Mouse (Mus musculus) left cerebral cortex, postnatal 36 days (tissue): ENCODE data around the gene Hbq1b. TPM values are rescaled to one million over a fixed set of nuclear protein-coding genes. Genes with fewer than 3 reads are reported as not detected.
A peak's percentile ranks its signal among the peaks of the same experiment; 100 is the strongest.
"Not testable (repeated sequence)": the region's sequence is repeated elsewhere in the genome, so short reads cannot be mapped to it uniquely, and the experiment has no call there.

Source experiments
- DNase-seq, 2 experiments: peaks; one replicate each; pipeline ENCODE4 v3.0.0; 2021 to 2022; ENCODE audit warnings: low spot score in 2 of 2, mixed read lengths in 1 of 2
- intact Hi-C: fragments of 180-260 bp; cut with DNase I; formaldehyde crosslinking; loops from one replicate; pipeline ENCODE4 v1.15.1; 2025
- total RNA-seq, 2 experiments: library from RNA; stranded (reverse); gene quantifications; 2 replicates each; pipeline ENCODE4 v1.2.3; 2021

The Hbq1b gene
- total RNA-seq, 2 experiments from 2014 or later = not detected

DNA sequence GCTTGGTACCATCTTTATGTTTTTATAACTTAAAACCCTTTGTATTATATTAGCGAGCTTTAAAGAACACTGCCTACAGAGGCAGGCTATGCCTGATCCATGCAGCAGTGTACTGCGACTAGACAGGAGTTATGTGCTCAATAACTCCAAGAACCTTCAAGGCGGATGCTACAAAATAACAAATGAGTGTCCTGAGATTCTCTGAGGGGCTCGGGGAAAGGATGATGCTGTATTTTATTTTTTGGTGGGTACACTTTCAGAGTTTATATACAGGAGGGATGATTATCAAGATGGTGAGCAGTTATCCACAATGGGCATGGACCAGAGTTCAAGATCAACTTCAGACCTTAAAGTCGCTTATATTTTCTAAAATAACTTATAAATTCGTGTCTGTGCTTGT is 20.0 kb upstream of the Hbq1b start:
- intact Hi-C loops = no loop called here
- DNase-seq = no peak

DNA sequence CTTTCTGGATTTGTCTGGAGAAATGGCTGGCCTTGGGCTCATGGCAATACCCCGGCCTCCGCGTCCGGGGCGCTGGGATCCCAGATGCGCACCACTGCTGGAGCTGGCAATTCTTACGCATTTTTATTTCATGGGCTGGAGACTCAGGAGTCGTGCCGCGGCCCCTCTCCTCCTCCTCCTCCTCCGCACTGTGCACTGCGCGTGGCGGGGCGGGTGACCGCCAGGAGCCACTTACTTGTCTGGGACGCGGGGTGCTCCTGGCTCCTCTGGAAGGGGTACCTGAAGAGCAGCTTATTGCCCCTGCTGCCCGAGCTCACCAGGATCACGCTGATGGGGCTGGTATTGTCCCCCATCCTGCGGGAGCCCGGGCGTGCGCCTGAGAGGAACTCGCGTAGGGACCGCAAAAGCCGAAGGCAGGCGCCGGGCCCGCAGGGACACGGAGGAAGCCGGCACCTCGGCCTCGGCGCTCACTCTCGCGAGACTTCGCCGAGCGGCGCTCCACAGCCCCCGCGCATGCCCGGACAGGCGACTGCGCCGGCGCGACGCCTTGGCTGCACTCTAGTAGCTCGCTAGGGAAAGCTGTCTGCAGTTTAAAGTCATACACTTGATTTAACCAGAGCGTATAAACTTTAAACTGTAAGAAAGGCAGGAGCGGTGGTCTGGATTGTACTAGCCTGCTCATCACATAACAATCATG is 19.4 kb upstream of the Hbq1b start, which contains the start of gene Nprl3:
Gene Nprl3 (minus strand): TSS at position 520 of the 697 bp plus-strand sequence.
- intact Hi-C loops = no loop called here

DNA sequence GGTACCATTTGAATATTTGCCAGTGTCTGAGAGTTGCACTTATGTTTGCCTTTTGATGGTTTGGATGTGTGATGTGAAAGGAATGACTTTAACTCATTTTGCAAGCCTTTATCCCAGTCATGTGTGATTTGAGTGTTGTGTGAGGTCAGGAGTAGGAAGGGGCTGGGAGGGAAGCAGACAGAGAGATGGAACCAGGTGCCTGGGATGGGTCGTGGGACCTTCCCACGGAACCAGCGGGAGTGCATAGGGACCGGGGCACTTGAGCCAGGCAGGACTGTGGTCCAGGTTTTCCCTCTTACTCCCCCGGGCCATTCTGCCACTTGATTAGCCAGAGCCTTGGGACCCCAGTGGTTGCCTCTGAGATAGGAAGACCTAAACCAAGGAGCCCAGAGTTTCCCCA is 18.8 kb upstream of the Hbq1b start:
- no peak for DNase-seq
- intact Hi-C loops = no loop called here

More for the DNA sequence above, 19.4 kb upstream of the Hbq1b start, which contains the start of gene Nprl3:
- DNase-seq = peak; percentile 95 to 96

DNA sequence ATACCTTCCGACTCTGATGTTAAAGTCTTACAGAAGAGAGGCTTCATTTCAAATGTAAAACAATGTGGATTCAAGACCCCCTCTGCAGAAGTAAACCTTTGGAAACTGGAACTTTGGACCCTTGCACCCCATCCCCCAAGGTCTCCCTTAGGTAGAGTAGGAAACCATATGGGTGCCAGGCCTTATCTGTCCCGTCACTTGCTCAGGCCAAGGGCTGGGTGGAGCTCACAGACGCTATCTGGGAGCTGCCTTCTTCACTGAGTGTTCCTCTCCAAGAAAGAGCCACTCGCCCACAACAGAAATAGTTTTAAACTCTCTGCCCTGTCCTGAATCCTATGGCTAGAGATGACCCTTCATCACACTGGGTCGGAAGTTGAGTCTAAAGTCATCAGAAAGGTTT is 17.8 kb upstream of the Hbq1b start:
- intact Hi-C loops = no loop called here
- no peak for DNase-seq

DNA sequence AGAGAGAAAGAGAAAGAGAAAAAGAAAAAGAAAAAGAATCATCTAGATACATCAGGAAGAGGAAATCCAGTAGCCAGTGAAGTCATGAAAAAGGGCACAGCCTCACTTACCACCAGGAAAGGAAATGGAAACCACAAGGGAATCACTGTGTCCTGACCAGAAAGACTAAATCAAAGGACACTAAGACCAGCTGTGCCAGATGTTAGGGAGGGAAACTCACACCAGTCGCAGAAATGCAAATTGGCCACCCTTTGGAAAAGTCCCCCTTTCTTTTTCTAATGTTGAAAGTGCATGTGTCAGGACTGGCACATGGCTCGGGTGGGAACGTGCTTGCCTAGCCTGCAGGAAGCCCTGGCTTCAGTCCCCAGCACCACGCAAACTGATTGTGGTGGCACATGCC is 15.6 kb upstream of the Hbq1b start:
- no peak for DNase-seq
- intact Hi-C loops = no loop called here

DNA sequence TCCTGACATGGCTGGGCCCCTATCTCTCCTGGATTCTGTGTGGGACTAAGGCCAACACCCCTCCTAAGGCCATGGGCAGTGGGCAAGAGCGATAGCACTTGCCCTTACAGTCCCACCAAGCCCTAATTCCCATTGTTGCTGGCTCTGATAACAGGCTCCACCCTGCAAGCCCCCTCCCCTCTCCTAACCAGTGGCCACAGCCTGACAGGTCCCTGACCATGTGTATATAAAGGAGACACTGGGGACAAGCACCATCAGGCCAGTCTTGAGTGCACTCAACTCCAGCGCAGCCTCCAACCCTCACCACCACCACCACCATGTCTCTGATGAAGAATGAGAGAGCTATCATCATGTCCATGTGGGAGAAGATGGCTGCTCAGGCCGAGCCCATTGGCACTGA is 10.4 kb upstream of the Hbq1b start, which contains the start of gene Hba-x:
Gene Hba-x (plus strand): TSS at position 54 of the 400 bp plus-strand sequence.
- intact Hi-C loops = no loop called here
- no peak for DNase-seq

DNA sequence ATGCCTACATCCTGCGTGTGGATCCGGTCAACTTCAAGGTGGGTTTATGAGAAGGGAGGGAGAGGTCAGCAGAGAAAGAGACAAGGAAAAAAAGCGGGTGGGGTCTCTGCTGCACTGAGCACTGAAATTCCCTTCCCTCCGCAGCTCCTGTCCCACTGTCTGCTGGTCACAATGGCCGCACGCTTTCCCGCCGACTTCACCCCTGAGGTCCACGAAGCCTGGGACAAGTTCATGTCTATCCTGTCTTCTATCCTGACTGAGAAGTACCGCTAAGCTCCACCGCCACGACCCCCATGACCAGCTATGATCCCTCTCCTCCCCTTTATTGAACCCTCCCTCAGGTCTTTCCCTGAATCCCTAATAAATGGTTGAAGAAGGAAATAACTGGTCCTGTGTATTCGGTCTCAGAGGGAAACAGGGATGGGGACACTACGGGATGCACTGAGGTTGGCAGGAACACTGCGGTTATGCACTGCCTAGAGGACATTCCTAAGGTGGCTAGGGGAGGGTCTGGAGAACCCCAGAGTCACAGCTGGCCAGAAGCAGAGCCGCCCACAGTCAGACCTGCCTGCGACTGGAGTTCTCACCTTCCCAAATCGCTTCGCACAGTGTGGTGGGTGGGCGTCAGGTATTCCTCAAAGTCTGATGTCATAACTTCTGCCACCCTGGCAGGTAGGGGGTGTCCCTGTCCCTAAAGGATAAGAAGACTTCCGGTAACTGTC is 8.9 kb upstream of the Hbq1b start:
- no peak for DNase-seq
- intact Hi-C loops = no loop called here

DNA sequence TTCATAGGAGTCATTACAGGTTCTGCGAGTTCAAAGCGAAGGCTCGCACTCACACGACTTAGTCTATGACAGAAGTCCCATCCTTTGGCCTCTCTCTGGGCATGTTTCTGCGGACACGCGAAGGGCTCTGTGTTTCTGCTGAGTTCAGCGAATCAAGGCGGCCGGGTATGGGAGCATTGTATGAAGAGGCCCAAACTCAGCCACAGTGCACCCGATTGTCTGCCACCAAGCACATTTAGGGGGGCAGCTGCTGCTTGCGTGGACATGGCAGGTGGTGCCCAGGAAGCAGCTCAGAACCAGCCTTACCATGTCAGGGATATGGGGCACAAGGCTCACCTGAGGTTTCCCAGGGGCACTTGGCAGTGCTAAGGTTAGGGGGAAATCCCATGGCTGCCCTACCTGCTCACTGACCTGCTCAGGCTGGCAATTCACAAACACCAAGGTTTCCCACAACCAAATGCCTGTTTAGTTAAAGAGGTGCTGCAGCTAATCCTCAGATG is 8.3 kb upstream of the Hbq1b start:
- no peak for DNase-seq
- intact Hi-C loops = no loop called here

DNA sequence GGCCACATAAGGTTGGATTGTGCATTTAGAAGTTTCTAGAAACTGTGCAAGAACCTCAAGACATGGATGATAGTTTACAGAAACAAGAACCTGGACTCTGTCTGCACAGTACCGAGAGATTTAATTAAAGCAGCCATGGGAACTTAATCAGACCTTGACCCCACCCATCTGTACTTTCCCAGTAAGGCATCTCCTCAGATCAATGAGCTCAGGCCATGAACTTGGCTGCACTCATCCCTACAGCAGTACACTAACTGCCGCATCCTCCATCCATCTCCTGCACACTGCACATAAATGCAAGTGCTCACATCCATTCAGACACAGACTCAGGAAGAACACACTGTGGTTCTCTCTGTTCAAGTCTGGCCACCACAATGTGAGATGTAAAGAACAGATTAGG is 6.1 kb upstream of the Hbq1b start:
- DNase-seq = no peak
- intact Hi-C loops = no loop called here

DNA sequence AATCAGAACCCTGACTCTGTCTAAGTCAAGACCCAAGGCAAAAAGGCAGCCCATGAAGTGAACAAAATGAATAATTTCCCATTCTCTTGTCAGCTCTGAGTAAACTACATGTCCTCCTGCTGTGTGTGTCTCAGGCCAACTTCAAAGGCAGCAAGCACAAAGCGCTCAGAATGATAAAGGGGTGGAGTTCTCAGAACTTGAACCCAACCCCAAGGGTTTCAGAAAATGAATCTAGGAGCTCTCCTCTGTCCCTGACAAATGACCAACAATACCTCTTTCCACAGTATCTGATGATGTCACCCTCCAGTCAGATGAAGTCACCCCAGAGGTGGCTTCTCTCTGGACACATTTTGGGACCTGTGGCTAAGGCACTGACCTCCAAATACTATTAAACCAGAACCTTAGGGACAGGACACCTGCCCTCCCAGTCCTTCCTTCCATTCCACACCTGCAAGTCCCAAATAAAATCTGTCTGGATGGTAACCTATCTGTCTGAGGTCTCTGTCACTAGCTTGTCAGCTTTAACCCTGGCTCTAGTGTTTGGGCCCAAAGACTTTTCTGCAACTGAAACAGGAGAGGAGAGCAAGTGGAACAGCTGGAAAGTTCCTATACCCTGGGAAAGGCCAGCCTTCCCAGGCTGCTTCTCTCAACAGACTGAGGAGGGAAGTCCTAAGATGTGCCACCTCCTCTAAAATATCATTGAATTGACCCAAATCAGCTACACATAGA is 5.2 kb upstream of the Hbq1b start:
- no peak for DNase-seq
- intact Hi-C loops = no loop called here

DNA sequence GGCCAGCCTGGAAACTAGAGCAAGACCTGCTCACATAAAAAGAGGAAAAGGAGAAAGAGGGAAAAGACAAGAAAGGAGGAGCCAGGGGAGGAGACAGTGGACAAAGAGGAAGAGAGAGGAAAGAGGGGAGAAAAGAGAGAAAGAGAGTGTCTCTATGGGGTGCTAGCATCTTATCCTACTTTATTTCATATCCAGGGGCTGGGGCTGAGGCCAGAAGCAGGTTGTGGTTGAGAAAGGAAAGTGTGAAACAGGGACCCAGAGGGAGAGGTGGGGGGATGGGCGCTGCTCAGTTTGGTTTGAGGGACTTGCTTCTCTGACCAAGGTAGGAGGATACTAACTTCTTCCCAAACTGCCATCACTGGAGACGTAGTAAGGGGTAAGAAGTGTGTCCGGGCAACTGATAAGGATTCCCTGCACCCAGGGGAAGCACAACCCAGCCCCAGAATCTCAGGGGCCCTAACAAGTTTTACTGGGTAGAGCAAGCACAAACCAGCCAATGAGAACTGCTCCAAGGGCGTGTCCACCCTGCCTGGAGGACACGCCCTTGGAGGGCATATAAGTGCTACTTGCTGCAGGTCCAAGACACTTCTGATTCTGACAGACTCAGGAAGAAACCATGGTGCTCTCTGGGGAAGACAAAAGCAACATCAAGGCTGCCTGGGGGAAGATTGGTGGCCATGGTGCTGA is 3.5 kb upstream of the Hbq1b start, which contains the start of gene Hba-a1:
Gene Hba-a1 (plus strand): TSS at position 421 of the 687 bp plus-strand sequence.
- intact Hi-C loops, DNase-seq: not testable (repeated sequence)

DNA sequence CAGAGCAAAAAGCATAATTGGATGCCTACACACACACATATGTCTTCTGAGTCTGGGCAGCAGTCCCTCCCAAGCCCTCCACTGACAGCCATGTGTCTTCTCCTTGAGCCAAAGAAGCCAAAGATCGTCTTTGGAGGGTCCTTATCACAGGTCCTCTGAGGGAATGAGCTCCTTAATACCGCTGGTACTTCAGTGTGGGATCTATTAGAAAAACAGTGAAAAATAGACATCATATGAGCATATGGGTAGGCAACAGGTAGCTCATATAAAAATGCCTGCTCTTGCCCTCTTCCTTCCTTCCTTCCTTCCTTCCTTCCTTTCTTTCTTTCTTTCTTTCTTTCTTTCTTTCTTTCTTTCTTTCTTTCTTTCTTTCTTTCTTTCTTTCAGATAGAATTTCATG is 2.2 kb upstream of the Hbq1b start:
- DNase-seq, intact Hi-C loops: not testable (repeated sequence)

DNA sequence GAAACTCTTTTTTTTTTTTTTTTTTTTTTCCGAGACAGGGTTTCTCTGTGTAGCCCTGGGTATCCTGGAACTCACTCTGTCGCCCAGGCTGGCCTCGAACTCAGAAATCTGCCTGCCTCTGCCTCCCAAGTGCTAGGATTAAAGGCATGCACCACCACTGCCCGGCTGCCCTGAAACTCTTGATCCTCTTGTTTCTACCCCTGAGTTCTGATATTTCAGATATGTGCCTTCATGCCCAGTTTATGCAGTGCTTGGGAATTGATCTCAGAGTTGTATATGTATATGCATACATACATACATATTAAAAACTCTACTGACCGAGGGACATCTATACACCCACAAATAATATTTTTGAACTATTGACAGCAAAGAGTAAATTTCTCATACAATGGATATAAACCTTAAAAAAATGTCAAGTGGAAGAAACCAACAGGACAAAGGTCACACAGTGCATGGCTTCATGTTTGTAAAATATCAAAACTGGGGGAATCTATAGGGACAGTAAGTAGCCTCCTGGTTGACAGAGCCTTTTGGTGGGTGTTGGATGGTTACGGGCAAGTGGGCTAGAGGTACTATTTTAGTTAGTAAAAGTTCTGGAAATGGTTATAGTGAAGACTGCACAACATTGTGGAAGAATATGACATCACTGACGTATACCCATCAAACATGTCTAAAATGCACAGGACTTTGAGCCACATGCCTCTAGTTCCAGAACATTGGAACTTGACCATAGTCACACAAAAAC is 1.6 kb upstream of the Hbq1b start:
- intact Hi-C loops = no loop called here
- DNase-seq = no peak

DNA sequence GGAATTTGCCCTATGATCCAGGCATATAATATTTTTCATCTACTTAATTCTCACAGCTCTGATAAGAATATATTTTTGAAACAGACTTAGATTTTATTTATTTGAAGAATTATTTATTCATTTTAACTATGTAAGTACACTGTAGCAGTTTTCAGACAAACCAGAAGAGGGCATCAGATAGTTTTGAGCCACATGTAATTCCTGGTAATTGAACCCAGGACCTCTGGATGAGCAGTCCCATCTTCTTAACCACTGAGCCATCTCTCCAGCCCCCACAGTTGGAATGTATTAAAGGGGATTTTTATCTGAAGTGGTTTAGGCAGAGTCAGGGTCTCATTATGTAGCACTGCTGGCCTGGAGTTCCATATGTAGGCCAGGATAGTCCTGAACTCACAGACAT is 878 bp upstream of the Hbq1b start:
- DNase-seq, intact Hi-C loops: not testable (repeated sequence)

DNA sequence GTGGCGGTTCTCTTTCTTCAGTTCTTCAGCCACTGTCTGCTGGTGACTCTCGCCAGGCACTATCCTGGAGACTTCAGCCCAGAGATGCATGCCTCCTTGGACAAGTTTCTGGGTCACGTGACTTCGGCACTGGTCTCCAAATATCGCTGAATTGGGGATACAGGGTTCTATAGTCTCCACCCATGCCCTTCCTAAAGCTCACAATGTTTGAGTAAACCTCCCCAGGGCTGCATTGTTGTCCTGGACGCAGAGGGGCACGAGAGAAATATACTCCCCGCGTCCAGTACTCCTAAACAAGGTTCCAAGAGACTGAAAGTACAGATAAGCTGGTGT is 694 bp downstream of the Hbq1b start:
- intact Hi-C loops = no loop called here
- no peak for DNase-seq

DNA sequence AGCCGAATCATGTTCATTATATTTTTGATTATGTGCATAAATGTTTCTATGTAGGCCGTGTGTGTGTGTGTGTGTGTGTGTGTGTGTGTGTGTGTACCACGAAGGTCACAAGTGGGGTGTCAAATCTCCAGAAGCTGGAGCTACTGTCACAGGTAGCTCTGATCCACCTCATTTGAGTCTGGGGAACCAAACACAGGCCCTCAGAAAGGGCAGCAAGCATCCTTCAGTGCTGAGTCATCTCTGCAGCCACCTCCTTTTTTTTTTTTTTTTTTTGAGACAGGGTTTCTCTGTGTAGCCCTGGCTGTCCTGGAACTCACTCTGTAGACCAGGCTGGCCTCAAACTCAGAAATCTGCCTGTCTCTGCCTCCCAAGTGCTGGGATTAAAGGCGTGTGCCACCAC is 6.1 kb downstream of the Hbq1b start:
- intact Hi-C loops, DNase-seq: not testable (repeated sequence)

DNA sequence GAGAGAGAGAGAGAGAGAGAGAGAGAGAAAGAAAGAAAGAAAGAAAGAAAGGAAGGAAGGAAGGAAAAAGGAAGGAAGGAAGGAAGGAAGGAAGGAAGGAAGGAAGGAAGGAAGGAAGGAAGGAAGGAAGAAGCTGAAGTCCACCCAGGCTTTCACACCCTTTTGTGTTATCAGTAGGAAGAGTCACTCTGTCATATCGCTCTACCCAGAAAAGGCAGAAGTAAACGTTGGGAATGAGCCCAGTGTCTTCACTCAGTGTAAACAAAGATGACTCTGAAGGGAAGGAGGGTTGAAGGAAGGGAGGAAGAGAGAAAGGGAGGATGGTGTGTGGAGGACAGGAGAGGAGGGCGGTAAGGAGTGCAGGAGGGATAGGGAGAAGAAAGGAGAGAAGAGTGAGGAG is 6.7 kb downstream of the Hbq1b start:
- DNase-seq, intact Hi-C loops: not testable (repeated sequence)

DNA sequence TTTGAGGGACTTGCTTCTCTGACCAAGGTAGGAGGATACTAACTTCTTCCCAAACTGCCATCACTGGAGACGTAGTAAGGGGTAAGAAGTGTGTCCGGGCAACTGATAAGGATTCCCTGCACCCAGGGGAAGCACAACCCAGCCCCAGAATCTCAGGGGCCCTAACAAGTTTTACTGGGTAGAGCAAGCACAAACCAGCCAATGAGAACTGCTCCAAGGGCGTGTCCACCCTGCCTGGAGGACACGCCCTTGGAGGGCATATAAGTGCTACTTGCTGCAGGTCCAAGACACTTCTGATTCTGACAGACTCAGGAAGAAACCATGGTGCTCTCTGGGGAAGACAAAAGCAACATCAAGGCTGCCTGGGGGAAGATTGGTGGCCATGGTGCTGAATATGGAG is 9.4 kb downstream of the Hbq1b start, which contains the start of gene Hba-a2:
Gene Hba-a2 (plus strand): TSS at position 287 of the 400 bp plus-strand sequence.
- intact Hi-C loops, DNase-seq: not testable (repeated sequence)

DNA sequence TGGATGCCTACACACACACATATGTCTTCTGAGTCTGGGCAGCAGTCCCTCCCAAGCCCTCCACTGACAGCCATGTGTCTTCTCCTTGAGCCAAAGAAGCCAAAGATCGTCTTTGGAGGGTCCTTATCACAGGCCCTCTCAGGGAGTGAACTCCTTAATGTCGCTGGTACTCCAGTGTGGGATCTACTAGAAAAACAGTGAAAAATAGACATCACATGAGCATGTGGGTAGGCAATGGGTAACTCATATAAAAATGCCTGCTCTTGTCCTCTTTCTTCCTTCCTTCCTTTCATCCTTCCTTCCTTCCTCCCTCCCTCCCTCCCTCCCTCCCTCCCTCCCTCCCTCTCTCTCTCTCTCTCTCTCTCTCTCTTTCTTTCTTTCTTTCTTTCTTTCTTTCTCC is 10.7 kb downstream of the Hbq1b start:
- intact Hi-C loops, DNase-seq: not testable (repeated sequence)
